ENCODE assay signal across 17 mouse cellular contexts in the genomic region with DNA sequence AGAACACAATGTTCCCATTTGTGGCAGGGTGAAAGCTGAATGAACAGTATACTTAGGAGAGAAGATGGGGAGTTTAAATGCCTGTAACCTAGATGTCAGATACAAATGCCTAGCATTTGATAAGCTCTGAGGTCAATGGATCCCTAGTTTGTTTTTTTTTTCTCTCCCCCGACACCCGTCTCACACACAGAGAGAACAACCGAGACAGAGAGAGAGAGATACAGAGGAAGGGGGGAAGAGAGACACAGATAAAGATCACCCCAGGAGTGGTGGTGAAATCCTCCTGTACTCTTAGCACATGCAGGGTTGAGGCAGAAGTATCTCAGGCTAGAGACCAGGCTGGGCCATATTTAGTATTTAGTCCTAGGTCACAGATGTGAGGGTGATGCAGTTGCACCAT.
"Had no signal": no experiment of that assay in that cellular context is flagged by ENCODE, and none has a peak within 500 bp of the region (broad histone marks: within the 10 kb centered on the region; RNA-seq: fewer than 3 reads in every experiment).

No protein-coding gene starts in this region.

- DNase-seq: kidney, adult 11 months; kidney, adult 8-10 months; kidney, postnatal 14 days; kidney, postnatal 4 days; lung, adult 18-20 months; lung, postnatal 10 days; lung, postnatal 36 days; right cerebral cortex, postnatal 25 days; spleen, adult 18-20 months; thymus, postnatal 36 days had no signal

- H3K9ac ChIP-seq: intestine, embryonic 15.5 days; liver, embryonic 15.5 days; stomach, embryonic 15.5 days had no signal

- H3K27ac ChIP-seq: intestine, embryonic 15.5 days; lung, embryonic 15.5 days; midbrain, embryonic 12.5 days; neural tube, embryonic 12.5 days; stomach, embryonic 15.5 days had no signal

- H3K27me3 ChIP-seq: intestine, embryonic 15.5 days; liver, embryonic 15.5 days; lung, embryonic 15.5 days; midbrain, embryonic 12.5 days; midbrain, embryonic 15.5 days; neural tube, embryonic 12.5 days; stomach, embryonic 15.5 days had no signal

- H3K36me3 ChIP-seq: intestine, embryonic 15.5 days; liver, embryonic 15.5 days; lung, embryonic 15.5 days; midbrain, embryonic 12.5 days; midbrain, embryonic 15.5 days; neural tube, embryonic 12.5 days; stomach, embryonic 15.5 days had no signal

- H3K9me3 ChIP-seq: intestine, embryonic 15.5 days; liver, embryonic 15.5 days; lung, embryonic 15.5 days; midbrain, embryonic 12.5 days; midbrain, embryonic 15.5 days; neural tube, embryonic 12.5 days; stomach, embryonic 15.5 days had no signal

- ATAC-seq: intestine, embryonic 15.5 days had no signal
